Mouse (Mus musculus) urinary bladder, postnatal 36 days (tissue): ENCODE measurements around the gene Tspan10.
A peak's percentile ranks its signal among the peaks of the same experiment; 100 is the strongest.
"Not testable (repeated sequence)": the region's sequence is repeated elsewhere in the genome, so short reads cannot be mapped to it uniquely, and the experiment has no call there.

Experiments
- DNase-seq, 2 experiments: peaks; one replicate each; pipeline ENCODE4 v3.0.0; 2022; ENCODE audit warnings: low spot score in 2 of 2, mixed read lengths in 1 of 2

Tspan10 gene

GRCm38 (mm10) chr11:120442344-120442743 is at the start of gene Tspan10:
Gene Tspan10, plus strand, starts transcription at chr11:120442644.
- DNase-seq, result no peak

DNA sequence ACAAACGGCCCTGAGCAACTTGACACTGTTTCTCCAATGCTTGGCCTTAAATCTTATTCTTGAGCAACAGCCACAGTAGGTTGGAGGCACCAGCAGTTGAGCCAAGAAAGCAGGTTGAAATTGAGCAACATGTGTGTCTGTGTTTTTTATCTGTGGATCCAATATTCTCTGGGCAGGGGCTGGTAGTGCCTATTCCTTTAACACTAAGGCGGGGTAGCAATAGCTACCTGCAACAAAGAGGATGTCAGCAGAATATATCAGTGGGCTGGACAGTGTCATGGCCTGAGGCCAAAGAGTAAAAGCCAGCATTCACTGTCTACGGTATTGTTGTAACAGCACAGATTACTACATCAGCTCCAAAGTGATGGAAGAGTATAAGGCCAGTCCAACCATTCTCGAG is 46.8 kb upstream of the Tspan10 start:
- no peak for DNase-seq

DNA sequence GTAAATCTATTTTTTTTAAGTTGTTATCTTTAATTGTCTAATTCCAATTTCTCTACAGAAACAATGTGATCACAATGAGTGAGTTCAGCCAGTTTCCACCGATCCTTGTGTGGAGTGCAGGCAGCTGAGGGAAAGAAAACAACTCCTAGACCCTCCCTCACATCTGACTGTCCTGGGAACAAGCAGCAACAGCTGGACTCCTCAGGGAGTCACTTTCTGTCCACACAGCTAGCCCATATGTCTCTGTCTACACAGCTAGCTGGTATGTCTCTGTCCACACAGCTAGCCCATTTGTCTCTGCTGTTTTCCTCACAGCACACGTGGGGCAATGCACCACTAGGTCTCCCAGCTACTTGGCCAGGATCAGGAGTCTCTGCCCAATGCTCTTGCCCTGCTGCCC is 44.8 kb upstream of the Tspan10 start:
- DNase-seq, result no peak

GRCm38 (mm10) chr11:120399319-120399718 is 43.1 kb upstream of the Tspan10 start:
- no peak for DNase-seq

- no peak for DNase-seq
These were observed 37.6 kb upstream of the Tspan10 start for GRCm38 (mm10) chr11:120404814-120405213.

DNA sequence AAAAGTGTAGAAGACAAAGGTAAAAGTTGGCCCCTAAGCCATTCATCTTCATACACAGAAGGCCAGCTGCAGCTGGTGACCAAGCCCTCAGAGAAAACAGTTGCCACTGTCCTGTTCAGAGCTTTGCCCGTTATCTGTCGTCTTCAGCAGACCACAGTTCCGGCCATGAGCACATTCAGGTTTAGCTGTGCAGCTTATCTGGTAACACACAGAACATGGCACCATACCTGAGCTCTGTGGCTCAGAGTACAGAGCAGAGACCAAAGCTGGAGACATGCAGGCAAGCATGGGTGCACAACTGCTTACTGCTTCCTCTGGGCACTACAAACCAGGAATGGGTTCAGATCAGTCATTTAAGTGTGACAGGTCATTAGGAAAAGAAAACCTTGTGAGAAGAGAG is 36.6 kb upstream of the Tspan10 start:
- no peak for DNase-seq

DNA sequence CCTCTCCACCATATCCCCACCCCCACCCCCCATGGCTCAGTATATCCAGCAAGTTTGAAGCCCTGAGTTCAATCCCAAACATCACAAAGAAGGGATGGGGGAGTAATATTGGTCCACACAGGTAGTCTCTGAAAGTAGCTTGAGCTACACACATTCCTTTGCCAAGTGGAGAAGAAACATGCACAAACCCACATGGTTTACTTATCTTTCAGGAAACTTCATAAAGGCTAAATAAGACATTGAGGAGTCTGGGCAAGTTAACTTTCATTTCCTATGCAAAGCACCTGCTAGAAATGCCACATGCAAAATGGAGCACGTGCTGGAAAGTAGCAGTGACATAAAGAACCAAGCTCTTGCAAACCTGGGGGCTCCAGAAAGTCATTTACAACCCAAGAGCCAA is 36.0 kb upstream of the Tspan10 start:
- DNase-seq, result no peak

DNA sequence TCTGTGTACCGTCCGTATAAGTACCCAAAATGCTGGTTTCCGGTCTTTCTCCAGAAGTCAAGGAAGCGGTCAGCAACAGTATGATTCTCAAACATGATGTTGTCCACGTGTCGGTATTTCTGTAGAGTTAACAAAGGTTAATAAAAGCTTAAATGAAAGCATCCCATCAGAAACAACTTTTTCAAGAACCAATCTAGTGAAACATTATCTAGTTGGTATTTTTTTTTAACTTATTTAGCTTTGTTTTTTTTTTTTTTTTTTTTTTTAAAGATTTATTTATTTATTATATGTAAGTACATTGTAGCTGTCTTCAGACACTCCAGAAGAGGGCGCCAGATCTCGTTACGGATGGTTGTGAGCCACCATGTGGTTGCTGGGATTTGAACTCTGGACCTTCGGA is 28.8 kb upstream of the Tspan10 start:
- DNase-seq, result not testable (repeated sequence)

DNA sequence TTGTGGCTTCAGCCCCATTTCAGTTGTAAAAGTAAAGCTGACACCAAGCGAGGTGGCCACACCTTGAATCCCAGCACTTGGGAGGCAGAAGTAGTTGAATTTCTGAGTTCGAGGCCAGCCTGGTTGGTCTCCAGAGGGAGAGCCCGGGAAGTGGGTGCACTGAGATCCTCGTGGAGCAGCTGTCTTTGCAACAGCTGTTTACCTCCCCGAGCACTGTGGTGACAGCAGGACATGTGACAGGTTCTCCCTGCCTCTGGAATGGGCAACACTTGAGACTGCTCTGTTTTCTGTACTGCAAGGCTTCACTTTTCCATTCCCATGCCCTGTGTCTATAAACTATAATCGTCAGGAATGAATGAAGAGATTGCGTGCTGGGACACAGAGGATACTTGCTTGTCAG is 24.6 kb upstream of the Tspan10 start:
- DNase-seq, result no peak

DNA sequence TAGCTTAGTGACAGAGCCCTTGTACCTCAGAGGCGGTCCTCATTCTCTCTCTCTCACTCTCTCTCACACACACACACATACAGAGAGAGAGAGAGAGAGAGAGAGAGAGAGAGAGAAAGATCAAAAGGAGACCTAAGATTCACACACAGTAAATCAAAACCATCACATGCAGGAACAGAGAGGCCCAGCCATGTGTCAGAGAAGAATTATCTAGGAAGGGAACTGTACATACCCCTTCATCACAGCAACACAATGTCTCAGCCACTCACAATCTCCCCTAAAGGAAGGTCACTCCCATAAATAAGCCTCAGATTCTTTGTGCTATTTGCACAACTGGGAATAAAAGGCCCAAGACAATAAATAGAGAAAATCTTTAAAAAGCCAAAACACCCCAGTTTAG is 23.9 kb upstream of the Tspan10 start:
- DNase-seq, result no peak

DNA sequence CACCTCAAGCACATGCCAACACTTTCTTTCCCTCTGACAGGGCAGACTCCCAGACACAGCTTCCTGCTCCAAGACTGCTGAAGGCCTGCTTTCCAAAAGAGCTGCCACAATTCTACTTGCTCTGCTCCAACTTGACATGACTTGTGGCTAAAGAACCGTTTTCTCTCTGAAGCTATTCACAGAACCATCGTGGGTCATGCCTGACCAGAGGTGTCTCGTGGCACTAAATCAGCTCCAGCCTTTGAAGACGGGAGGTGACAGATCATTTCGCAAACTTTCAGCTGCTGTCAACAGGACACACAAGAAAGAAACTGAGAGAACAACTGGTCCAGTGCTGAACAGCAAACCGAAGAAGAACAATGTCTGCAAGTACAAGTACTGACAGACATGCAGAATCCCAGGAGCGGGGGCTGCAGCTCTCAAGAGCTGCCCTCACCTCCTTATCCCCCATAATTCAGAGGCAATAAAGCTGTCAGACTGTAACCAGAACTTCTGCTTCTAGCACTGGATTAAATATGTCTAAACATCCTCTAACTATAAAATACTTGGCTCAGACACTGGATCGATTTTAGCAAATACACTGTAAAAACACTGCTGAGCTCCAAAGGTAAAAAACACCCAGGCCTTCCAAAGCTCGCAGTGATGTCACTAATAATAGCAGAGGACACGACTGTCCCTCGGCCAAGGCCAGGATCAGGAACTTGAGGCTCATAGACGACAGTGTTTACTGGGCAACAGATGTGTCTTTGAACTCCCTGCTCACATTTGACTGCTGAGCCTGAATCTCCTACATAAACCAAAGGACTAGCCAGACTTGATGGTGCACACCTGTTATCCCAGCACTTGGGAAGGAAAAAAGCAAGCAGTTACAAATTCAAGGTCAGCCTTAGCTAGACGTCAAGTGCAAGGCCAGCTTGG is 19.5 kb upstream of the Tspan10 start:
- no peak for DNase-seq

DNA sequence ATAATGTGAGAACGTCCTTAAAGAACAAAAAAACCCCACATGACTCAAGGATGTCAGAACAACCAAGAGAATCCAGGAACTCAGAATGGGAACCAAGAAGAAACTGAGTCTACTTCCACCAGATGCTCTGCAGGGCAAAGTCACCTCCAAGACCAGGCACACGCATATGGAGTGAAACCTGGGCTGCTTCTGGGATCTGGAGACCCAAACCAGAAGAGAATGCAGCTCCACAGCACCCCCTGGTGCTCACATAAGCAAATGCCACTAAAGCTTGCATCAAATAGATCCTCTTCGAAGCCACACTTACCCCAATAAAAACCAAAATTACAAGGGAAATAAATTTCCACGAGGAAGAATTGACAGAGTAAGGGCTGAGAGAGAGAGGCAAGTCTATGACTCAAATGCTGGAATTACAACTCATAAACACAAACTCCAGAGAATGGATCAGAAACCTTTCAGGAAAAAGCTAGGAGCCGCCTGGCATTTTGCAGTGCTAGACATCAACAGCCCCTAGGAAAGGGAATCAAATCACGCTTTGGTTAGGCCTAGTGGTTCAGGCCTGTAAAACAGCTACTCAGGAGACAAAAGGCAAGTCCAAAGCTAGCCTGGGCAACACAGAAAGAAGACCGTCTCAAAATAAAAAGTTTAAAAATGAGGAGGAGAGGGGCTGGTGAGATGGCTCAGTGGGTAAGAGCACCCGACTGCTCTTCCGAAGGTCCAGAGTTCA is 18.7 kb upstream of the Tspan10 start:
- peak; percentile 32 to 43 for DNase-seq

GRCm38 (mm10) chr11:120426727-120427126 is 15.7 kb upstream of the Tspan10 start:
- DNase-seq, result no peak

DNA sequence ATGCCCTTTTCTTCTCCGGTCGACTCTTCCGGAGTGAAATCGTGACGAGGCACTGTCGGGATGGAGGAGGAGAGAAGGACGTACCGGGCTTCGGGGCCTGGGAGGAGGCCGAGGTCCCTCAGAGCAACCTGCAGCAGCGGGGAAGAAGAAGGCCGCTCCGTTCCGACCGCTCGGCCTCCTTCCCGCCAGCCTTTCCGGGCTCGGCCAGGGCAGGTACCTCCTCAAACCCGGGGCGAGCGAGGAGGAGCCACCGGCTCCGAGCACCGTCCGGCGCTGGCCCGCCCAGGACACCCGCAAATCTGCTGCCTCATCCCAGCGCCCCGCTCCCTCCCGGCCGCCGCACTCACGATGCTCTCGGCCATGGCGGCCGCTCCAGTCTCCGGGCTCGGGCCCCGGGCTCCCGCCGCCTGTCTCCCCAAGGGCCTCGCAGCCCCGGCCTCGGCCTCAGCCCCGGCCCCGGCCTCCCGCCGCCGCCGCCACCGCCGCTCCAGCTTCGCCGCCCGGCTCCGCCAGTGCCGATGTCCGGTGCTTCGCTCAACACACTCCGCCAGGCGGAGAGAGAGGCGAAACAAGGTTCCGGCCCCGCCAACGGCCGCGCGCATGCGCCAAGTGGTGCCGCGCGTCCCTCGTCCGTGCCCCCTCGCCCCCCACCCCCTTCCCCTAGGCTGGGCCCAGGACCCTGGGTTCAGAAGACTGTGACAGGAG is 5.1 kb upstream of the Tspan10 start, which contains the start of gene Nploc4:
TSS of gene Nploc4 (minus strand) at position 557 of the 705 bp plus-strand sequence.
- peak; percentile 78 to 83 for DNase-seq

GRCm38 (mm10) chr11:120437857-120438385 is 4.5 kb upstream of the Tspan10 start:
- DNase-seq, result no peak

- no peak for DNase-seq
These were observed 379 bp downstream of the Tspan10 start for GRCm38 (mm10) chr11:120442765-120443280.

DNA sequence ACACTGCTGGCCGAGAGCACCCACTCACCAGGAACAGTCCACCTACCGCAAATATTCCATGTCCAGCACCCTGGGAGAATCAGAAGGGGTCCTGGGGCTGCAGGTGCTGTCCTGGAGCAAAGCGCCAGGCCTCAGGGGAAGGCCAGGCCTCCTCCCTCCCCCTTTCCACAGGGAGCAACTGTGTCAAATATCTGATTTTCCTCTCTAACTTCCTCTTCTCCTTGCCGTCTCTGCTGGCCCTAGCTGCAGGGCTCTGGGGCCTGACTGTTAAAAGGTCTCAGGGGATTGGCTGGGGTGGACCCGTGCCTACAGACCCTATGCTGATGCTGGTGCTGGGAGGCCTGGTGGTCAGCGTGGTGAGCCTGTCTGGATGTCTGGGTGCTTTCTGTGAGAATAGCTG is 1.7 kb downstream of the Tspan10 start:
- DNase-seq, result no peak

DNA sequence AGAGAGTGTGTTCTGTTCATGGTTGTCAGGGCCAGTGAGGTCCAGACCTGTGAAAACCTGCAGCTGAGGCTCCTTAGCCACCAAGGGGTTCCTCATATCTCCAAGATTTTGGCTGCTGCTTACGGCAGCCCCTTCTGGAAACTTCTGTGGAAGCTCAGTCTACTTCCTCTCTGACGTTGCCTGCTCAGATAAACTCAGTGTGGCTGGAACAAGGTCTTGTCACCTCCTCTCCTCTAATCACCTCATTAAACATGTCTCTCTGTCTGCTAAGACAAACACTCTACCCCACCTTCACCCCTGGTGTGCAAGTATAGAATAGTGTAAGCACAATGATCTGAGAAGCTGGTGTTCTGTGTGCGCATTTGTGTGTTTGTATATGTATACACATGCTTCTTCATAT is 3.0 kb downstream of the Tspan10 start:
- DNase-seq, result no peak

DNA sequence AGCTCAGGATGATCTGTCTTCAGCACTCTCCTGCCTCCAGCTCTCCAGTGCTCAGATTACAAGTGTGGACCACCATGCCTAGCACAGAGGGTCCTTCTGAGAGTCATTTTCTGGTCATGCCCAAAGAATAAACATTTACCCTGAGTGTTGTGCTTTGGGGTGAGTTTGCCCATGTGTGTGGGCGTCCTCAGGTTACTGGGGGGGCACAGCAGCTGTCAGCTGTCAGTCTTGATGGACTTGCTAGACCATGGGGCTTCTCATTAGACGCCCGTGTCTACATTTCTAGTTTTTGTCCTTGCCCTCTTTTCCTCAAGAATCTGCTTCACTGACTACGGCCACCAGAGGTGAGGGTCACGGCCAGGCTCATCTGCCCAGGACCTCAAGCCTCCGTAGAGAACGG is 4.7 kb downstream of the Tspan10 start:
- DNase-seq, result no peak

DNA sequence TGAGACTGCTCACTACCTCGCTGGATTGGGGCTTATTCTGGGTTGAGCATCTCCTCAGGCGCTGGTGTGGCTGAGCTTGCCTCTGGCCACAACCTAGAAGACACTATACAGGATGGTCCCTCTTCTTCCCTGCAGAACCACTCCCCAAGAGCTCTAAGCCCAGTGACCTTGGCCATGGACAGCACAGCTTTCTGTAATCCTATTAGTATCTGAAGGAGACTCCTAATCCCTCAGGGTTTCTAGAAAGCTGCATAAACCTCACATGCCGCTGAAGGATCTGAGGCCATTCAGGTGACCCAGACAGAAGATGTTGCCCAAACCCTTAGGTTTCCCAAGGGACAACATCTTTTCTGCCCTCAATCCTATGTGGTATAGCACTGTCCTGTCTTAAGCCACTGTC is 9.8 kb downstream of the Tspan10 start:
- DNase-seq, result no peak

DNA sequence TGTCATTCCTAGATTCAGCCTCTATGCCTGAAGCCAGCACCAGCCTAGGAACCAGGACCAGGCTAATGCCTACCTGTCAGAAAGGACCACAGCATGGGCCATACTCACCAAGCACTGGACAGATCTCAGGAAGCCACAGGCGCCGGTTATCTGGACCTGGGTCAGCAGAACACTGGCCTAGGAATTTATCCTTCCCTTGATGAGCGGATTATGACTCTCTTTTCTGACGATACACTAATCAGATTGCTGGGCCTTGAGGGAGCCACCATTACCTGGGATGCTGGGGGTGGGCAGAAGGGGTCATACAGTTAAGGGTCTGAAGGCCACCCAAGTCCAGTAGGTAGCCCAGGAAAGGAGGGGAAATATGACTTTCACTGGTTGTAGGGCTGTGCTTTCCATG is 10.9 kb downstream of the Tspan10 start, which contains the start of gene Pde6g:
TSS of gene Pde6g (minus strand) at position 195 of the 400 bp plus-strand sequence.
- DNase-seq, result no peak

DNA sequence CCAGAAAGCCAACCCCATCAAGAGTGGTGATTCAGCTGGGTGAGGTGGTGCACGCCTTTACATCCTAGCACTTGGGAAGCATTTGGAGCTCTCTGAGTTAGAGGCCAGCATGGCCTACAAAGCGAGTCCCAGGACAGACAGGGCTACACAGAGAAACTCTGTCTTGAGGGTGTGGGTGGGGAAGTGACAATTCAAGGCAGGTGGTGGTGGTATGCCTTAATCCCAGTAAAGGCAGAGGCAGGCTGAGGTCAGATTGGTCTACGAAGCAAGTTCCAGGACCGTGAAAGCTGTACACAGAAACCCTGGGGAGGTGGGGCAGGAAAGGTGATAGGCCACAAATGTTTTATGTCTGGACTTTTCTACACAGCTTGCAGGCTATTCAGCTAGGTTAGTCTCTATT is 12.5 kb downstream of the Tspan10 start:
- no peak for DNase-seq
